Mouse (Mus musculus): ENCODE data around the gene Zfp644.
"Not testable (repeated sequence)": the region's sequence is repeated elsewhere in the genome, so short reads cannot be mapped to it uniquely, and the experiment has no call there.

The Zfp644 gene

GRCm38 (mm10) chr5:106696396-106697337 lies at the start of gene Zfp644:
Gene Zfp644, minus strand, starts transcription at chr5:106697287.
- DNase-seq (ENCODE audit: low spot score in 2 of 2): peak; percentile 89

GRCm38 (mm10) chr5:106739716-106740115 lies 42.6 kb upstream of the Zfp644 start:
- DNase-seq (ENCODE audit: low spot score in 2 of 2): no peak

- DNase-seq (ENCODE audit: low spot score in 2 of 2): no peak
Measured at GRCm38 (mm10) chr5:106723487-106723886, 26.4 kb upstream of the Zfp644 start.

GRCm38 (mm10) chr5:106722771-106723170 lies 25.7 kb upstream of the Zfp644 start:
- DNase-seq (ENCODE audit: low spot score in 2 of 2): no peak

DNA sequence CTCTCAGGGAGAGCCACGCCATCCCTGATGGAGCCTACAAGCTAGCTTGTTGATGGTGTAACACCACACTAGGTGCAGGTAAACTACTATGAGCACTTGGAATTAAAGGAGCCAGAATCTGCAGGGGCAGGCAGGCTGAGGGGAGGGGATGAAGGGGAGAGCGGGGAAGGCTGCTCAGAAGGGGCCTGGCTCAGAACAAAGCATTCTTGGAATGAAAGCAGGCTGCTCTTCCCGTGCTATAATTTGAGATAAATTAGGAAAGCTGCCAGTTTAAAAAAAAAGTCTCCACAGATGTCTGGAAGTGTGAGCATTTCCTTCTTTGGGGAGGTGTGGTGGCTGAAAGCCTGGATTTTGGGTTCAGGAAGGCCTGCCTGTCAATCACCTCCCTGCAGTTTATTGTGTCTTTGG lies 14.8 kb upstream of the Zfp644 start:
- DNase-seq (ENCODE audit: low spot score in 2 of 2): peak; percentile 12 to 24

DNA sequence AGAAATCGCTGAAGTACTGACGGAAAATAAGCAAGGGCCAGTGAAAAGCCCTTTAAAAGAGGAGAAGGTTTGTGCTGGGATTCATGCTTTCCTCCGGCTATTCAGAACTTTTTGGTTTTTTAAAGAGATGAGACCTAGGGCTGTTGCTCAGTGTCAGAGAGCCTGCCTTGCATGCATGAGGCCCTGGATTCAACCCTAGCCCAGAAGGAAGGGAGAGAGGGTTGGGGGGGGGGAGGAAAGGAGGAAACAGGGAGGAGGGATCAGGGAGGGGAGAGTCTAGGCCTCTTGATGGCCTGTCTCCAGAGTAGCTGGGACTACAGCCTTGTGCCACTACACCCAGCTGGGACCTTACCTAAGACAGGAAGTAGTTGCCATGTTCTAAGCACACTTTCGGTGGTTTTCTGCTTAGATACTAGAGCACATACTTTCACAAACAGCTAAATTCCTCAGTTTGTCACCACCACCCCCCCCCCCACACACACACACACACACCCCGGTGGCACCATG lies 14.2 kb upstream of the Zfp644 start:
- no peak for DNase-seq (ENCODE audit: low spot score in 2 of 2)

DNA sequence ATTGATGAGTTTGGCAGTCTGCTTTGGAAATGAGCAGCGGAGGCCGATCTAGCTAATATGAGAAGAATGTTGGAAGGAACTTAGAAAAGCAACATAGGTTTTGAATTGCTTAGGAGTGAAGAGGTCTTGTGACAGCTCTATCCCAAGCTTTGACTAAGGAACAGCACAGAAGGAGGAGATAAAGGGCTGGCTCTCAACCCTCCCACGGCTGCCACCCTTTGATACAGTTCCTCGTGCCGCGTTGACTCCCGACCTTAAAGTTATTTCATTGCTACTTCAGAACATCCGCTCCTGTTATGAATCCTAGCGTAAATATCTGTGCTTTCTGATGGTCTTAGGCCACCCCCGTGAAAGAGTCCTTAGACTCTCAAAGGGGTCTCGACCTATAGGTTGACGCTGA lies 13.5 kb upstream of the Zfp644 start:
- DNase-seq (ENCODE audit: low spot score in 2 of 2): no peak

DNA sequence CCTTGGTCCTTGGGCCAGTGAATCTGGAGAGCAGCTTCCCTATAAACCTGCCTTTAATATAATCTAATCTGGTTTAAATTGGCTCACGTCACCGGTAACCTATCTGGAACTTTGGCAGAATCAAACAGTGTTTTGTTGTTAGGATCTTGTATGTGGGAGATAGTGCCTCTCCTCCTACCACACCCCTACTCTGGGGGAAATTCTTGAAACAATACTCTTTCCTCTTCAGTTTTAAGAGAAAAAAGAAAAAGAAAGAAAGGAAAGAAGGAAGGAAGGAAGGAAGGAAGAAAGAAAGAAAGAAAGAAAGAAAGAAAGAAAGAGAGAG lies 13.0 kb upstream of the Zfp644 start:
- DNase-seq (ENCODE audit: low spot score in 2 of 2): no peak

DNA sequence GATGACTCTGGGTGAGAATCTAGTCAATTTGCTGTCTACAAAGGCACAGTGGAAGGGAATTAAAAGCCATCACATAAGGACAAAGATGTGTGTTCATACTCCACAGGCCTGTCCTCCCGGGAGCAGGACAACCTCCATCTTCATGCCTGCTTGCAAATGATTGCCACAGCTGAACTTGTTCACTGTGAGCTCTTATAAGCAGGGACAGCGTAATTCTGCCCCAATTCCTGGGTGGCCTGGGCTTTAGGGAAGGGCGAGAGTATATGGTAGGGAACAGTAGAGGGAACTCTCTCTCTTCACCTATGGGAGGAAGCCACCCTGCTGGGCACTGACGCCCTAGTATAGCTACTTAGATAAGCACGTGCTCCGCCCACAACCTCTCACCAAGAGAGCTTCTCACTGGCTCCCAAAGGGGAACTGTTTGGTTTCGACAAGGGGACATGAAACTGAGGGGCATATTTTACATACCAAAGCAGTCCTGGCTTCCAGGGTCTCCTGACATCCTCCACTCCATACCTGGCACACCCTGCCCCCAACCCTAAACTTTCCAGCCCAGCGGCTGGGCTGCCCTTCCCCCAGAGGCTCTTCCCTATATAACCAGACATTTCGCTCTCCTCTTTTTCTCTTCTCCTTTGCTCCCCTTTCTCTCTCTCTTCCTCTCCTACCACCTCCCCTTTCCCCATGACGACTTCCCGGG lies 12.4 kb upstream of the Zfp644 start:
- DNase-seq (ENCODE audit: low spot score in 2 of 2): no peak

- no peak for DNase-seq (ENCODE audit: low spot score in 2 of 2)
Measured at GRCm38 (mm10) chr5:106706363-106706762, 9.3 kb upstream of the Zfp644 start.

- no peak for DNase-seq (ENCODE audit: low spot score in 2 of 2)
Measured at GRCm38 (mm10) chr5:106705162-106705561, 8.1 kb upstream of the Zfp644 start.

DNA sequence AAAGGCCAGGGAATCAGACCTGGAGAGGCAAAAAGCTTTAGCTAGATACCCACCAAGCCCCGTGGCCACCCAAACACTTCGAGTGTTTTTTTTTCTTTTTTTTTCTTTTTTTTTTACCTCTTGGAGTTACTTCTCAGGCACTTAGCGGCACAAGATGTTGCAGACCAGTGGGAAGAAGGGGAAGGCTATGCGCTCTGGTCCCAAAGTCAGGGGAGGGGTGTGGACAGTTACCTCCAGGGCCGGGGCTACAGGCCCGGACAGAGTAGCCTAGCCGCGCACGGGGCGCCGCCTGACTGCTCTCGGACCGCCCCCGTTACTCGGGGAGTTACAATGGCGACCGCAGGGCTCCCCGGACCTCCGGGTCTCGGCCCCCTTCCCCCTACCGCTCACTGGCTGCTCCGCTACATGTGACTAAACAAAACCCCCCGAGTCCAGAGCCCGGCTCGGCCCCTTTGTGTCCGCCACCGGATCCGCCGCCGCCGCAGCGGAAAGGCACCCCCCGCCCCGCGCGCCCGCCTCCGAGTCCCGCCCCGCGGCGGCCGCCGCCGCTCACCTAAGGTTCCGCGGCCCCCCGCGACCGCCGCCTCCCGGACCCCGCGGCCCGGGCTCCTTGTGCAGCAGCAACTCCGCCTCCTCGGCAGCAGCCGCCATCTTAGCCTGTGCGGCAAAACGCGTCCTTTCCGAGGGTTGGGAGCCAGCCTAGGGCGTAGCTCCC lies 1.2 kb downstream of the Zfp644 start:
- DNase-seq (ENCODE audit: low spot score in 2 of 2): peak in 1 of 2 experiments; percentile 59

GRCm38 (mm10) chr5:106695141-106695540 lies 1.9 kb downstream of the Zfp644 start:
- no peak for DNase-seq (ENCODE audit: low spot score in 2 of 2)

GRCm38 (mm10) chr5:106694683-106695082 lies 2.4 kb downstream of the Zfp644 start:
- no peak for DNase-seq (ENCODE audit: low spot score in 2 of 2)

GRCm38 (mm10) chr5:106693034-106693433 lies 4.1 kb downstream of the Zfp644 start:
- DNase-seq (ENCODE audit: low spot score in 2 of 2): peak in 1 of 2 experiments; percentile 30

- DNase-seq (ENCODE audit: low spot score in 2 of 2): no peak
Measured at GRCm38 (mm10) chr5:106680636-106681458, 16.2 kb downstream of the Zfp644 start.

DNA sequence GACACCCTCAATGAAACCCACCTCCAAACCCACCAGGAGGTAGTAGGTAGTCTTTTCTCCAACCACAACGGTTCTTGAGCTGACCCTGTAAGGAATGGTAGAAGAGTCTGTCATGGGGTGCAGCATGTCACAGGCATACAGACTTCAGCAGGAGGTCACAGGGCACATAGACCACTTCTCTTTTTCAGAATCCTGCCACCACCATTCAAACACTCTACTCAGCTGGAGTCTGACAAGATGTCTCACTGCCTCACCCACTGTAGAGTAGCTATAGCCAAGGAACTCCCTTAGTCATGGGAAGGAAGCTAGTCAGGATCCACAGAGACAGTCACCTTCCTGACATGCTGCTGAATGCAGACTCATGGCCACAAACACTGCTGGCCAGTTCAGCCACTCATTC lies 17.4 kb downstream of the Zfp644 start:
- no peak for DNase-seq (ENCODE audit: low spot score in 2 of 2)

- not testable (repeated sequence) for DNase-seq (ENCODE audit: low spot score in 2 of 2)
Measured at GRCm38 (mm10) chr5:106678823-106679222, 18.3 kb downstream of the Zfp644 start.

DNA sequence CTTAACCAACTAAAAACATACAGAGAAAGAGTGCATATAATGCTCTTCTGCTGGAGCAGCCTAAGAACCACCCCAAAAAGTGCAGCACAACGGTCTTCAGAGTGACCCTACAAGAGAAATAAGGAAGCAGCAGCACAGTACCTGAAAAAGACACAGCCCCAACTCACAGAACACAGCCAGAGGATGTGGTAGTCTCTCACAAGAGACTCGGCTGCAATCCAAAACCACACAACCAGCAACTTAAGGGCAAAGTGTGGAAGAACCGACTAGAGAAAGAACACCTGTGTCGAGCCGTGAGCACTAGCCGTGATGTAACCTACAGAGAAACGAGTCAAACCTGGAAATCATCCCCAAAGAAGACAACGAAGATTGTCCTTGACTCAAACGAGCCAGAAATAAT lies 20.3 kb downstream of the Zfp644 start:
- DNase-seq (ENCODE audit: low spot score in 2 of 2): no peak

- no peak for DNase-seq (ENCODE audit: low spot score in 2 of 2)
Measured at GRCm38 (mm10) chr5:106672597-106672996, 24.5 kb downstream of the Zfp644 start.

DNA sequence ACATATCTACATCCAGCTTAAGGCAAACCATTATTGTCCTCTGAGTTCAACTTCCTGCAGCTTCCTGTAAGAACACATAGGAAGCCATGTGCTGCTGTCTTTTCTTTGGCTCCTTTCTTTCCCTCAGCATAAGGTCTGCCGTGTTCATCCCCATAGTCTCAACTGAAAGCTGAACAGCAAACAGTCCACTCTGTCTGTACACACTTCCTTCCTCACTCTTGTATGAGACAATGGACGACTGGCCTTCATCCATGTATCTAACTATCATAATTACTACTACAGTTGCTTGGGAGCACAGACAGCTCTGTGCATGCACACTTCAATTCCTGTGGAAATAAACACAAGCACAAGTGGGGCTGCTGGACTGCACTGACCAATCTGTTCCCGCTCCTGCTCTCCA lies 25.2 kb downstream of the Zfp644 start:
- DNase-seq (ENCODE audit: low spot score in 2 of 2): no peak
